Mouse (Mus musculus): ENCODE data around the gene Uqcc2.

GRCm38 (mm10) chr17:27150871-27151270 lies 17.2 kb upstream of the Uqcc2 start:
- TF ChIP-seq CTCF (IDR thresholded peaks at IDR 0.05) (no peak), EP300 (IDR thresholded peaks at IDR 0.05; ENCODE audit: insufficient read depth, low read depth, low read length) (no peak), POLR2A (IDR thresholded peaks at IDR 0.05; ENCODE audit: insufficient read depth, low read depth, low read length) (no peak)

Data from heart, adult 2 months (tissue).